Mouse (Mus musculus): Measurements from ENCODE around the gene Gm45799.

The Gm45799 gene

GRCm38 (mm10) chr7:105640233-105640893 lies at the start of gene Gm45799, which contains the start of gene Arfip2:
Gene Gm45799, plus strand, starts transcription at chr7:105640552.
Gene Arfip2, minus strand, starts transcription at chr7:105640416.
- DNase-seq (ENCODE audit: low spot score): peak; percentile 94

DNA sequence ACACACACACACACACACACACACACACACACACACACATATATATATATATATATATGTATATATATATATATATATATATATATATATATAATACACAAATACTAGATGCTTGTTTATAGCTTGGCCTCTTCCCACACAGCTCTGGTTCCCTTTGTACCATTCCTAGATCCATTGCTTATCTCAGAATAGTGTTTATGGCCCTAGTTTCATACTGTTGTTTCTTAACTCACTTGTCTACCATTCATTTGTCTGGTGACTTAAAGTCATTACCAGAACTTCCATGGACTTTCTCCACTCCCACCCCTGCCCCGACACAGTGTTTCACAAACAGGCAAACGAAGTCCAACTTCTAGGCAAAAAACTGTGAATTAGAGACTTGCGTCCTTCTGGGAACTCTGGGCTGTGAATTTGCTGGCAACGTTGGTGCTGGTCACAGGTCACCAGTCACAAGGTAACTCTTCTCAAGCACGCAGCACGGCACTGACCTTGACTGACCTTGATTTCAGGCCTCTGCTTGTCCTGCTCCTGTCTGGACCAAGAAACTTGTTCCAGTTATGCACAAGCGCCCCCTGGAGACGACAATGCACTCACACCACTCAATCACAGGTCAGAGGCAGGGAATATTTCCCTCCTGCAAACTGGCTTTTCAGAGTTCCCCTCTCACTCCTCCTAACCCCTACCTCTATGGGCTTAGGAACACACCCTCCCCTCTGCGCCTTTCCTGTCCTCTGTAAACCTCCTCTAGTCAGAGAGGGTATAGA lies 37.3 kb upstream of the Gm45799 start:
- peak; percentile 63 for DNase-seq (ENCODE audit: low spot score)

- DNase-seq (ENCODE audit: low spot score): no peak
These were observed 31.9 kb upstream of the Gm45799 start for GRCm38 (mm10) chr7:105608467-105608866.

GRCm38 (mm10) chr7:105611767-105612166 lies 28.6 kb upstream of the Gm45799 start:
- DNase-seq (ENCODE audit: low spot score): no peak

DNA sequence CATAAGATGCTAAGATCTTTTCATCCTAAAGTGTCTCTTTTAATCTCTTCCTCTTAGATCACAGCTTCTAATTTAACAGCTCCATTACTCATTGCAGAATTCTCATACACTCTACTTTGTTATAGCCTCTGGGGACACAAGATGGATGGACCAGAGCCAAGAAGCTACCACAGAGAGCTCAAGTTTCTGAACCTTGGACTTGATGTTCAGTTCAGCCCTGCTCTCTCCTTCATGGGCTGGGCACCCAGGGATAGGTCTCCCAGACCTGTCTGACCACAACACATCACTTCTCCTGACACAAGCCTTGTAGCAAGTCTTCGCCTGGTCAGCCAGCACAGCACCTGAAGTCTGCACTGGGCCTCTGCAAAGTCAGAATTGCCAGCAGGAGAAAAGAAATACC lies 26.0 kb upstream of the Gm45799 start:
- no peak for DNase-seq (ENCODE audit: low spot score)

GRCm38 (mm10) chr7:105615720-105616119 lies 24.6 kb upstream of the Gm45799 start:
- DNase-seq (ENCODE audit: low spot score): no peak

DNA sequence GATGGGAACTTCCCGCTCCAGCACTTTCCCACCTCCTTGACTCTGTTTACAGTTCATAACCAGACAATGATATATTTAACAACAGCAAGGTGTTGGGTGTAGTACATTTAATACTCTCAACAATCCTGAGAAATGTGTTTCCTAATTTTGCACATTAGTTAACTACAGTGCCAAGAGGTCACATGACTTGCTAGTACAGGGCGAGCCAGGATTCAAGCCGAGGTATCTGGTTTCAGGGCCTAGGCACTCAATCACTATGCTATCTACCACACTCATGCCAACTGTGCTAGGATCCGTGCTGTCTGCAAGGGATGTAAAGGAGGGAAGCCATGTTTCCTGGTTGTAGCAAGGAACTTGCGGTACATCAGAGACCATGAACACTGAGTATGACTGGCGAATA lies 23.8 kb upstream of the Gm45799 start:
- DNase-seq (ENCODE audit: low spot score): no peak

DNA sequence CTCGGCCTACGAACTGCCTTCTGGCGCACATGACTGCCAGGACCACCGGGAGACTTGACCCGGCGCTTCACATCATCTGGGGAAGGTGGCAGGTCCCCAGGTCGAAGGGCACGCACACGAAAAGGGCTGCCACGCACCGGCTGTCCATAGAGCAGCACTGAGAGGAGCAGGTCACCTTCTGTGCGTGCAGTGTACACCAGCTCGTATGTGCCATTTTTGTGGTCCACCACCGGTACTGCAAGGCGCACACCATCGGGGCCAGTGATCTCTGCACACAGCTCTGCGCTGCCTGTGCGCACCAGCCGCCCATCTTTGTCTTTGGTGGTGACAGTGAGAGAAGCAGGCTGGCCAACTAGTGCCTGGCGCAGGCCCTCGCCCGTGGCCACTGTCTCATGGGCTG lies 22.5 kb upstream of the Gm45799 start:
- DNase-seq (ENCODE audit: low spot score): no peak

- DNase-seq (ENCODE audit: low spot score): no peak
These were observed 20.7 kb upstream of the Gm45799 start for GRCm38 (mm10) chr7:105619701-105620100.

- DNase-seq (ENCODE audit: low spot score): no peak
These were observed 19.3 kb upstream of the Gm45799 start for GRCm38 (mm10) chr7:105621053-105621452.

DNA sequence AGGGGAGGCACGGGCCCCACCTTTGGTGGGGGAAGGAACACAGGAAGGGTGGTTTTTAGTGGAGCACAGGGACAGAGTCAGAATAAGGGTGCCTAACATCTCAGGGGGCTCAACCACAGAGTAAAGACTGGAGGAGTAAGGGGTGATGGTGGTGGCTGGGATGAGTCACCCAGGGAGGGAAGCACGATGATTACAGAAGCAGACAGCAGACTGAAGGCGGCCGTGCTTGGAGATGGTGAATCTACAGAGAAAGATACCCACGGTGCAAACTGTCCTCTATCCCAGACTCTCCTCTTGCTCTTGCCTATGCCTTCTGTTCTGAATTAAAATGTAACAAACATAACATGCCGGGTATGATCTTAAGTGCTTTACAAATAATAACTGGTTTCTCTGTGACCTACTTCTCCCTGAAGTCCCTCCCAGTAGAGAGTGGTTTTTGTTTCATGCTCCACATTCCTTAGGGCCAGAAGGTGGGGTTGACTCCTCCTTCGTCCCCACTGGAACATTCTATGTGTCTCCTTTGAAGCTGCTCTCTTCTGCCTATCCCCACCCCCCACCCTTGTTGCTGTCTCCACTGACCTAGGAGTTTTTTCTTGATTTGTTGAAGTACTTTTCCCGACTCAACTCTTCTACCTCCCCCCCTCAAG lies 18.6 kb upstream of the Gm45799 start:
- no peak for DNase-seq (ENCODE audit: low spot score)

GRCm38 (mm10) chr7:105625397-105625796 lies 15.0 kb upstream of the Gm45799 start:
- no peak for DNase-seq (ENCODE audit: low spot score)

DNA sequence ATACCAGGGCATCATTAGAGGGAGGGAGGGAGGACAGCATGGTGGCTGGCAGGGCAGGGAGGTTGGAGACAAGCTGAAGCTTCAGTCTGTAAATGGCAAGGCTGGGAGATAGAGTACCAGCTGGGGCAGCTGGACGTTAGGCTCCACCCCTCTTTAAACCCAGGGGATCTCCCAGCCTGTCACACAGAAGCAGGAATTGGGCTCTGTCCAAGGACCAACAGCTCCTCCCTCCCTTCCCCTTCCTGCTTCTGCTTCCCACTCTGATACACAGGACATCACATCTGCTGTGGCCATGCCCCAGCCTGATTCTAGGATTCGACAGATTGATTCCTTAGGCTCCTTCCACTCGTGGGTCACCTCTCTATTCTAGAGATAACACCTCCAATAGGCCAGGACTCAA lies 11.7 kb upstream of the Gm45799 start:
- DNase-seq (ENCODE audit: low spot score): no peak

DNA sequence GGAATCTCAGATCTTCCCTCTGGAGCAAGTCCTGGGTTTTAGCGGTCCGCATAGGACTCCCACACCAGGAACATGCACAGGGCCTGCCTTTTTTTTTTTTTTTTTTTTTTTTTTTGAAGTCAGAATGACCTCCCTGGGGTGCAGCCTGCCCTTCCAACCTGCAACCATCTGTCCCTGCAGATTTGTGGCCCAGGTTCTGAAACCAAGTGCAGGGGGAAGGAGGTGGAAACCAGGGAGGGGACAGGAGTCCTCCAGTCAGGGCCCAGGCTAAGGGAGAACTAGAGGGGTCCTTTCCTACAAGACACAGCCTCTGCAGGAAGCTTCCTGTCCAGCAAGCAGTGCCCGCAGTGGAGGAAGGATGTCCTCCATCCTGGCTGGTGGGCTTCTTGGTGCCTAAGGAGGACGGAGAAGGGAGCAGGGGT lies 7.8 kb upstream of the Gm45799 start:
- no peak for DNase-seq (ENCODE audit: low spot score)

- peak; percentile 91 for DNase-seq (ENCODE audit: low spot score)
These were observed 7.1 kb upstream of the Gm45799 start, which contains the start of gene Trim3 for GRCm38 (mm10) chr7:105633127-105633800. Gene Trim3, minus strand, starts transcription at chr7:105633571.

DNA sequence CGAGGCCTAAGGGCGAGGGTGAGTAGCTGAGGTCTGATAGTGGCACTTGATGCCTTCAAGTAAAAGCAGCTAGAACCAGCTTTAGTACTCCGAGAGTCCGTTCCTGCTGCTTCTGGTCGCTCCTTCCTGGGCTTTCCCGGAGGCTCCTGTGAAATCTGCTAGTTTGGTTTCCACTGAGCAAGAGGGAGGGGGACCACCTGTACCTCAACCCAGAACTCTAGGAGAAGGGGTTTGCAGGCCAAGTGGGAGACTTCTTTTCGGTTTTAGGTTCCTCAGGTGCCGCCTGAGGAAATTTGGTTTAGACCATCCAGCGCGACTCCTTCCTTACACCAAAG lies 6.6 kb upstream of the Gm45799 start:
- no peak for DNase-seq (ENCODE audit: low spot score)

- DNase-seq (ENCODE audit: low spot score): no peak
These were observed 6.0 kb upstream of the Gm45799 start for GRCm38 (mm10) chr7:105634272-105634920.

- DNase-seq (ENCODE audit: low spot score): no peak
These were observed 4.6 kb upstream of the Gm45799 start for GRCm38 (mm10) chr7:105635726-105636125.

DNA sequence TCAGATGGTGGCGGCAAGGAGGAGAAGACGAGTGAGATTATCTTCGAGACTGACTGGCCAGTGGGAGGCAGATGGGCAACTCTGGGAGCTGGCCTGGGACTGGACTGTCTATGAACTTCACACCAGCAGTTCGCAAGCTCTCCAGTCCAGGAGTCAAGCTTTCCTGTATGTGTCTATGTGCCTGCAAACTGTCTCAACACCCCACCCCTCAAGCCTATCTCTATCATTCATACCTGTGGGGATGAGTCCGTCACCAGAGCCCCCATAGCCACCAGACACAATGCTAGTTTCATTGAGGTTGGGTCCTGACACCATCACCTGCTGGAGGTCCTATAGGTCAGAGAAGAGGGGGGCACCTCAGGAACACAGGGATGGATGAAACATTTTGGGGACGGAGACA lies 1.6 kb upstream of the Gm45799 start:
- DNase-seq (ENCODE audit: low spot score): no peak

DNA sequence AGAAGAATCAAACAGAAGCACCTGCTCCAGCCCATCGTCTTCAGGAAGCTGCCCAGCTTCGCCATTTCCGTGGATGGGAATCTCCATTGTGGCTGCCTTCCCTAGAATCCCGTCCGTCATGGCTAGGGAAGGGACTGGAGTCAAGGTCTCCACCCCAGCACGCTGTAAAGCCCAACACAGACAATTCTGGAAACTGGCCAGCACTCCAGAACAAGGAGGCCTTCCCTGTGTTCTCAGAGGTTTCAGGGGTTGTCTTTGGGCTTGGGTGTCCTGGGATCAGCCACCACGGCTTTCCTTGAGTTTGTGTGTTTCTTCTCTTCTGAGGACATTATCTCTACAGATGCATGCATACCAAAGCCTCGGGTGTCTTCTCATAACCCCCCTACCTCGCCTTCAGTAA lies 1.0 kb upstream of the Gm45799 start:
- DNase-seq (ENCODE audit: low spot score): no peak

GRCm38 (mm10) chr7:105639756-105640155 lies 596 bp upstream of the Gm45799 start, which contains the start of gene Timm10b:
Gene Timm10b, plus strand, starts transcription at chr7:105640056.
- no peak for DNase-seq (ENCODE audit: low spot score)

DNA sequence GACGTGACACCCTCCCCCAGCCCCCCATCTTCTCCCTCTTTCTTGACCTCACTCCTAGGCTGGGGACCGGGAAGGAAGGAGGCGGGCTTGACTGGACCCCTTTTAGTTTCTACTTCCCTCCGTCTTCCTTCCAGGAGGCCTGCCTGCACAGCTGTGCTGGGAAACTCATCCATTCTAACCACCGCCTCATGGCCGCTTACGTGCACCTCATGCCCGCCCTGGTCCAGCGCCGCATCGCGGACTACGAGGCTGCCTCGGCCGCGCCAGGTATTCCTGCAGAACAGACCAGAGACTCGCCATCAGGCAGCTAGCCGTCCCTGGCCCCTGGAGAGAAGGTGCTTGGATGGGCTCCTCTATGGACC lies 523 bp downstream of the Gm45799 start:
- no peak for DNase-seq (ENCODE audit: low spot score)

Measured in urinary bladder, postnatal 25 days (tissue).